Mouse (Mus musculus) brain, embryonic 14.5 days (tissue): ENCODE measurements around the gene Med27.

Experiments
- CTCF ChIP-seq: fragments of 200-500 bp; IDR thresholded peaks from 2 replicates; pipeline ENCODE4 v1.5.1; 2012; ENCODE audit warnings: inconsistent platforms, mild to moderate bottlenecking, moderate library complexity, borderline replicate concordance; ENCODE audit not compliant: insufficient read depth, insufficient read length; ENCODE audit errors: extremely low read depth
- POLR2A ChIP-seq: fragments of 200-500 bp; IDR thresholded peaks from 2 replicates; pipeline ENCODE4 v1.6.1; 2012; ENCODE audit warnings: mild to moderate bottlenecking, inconsistent platforms, borderline replicate concordance; ENCODE audit not compliant: poor library complexity, insufficient read depth, insufficient read length, severe bottlenecking; ENCODE audit errors: extremely low read depth

- TF ChIP-seq CTCF (no peak), POLR2A (no peak)
Observed at GRCm38 (mm10) chr2:29516621-29517170, 170.1 kb downstream of the Med27 start.
